8 mouse cellular contexts compared by ENCODE assay signal in genomic region chr1:73363549-73364299, GRCm38 (mm10).
DNase-seq lines count a peak whose midpoint lies in the region; ATAC-seq and TF ChIP-seq lines count a peak whose summit lies in the region.

No protein-coding gene starts in this region.

- H3K9me3 ChIP-seq in forebrain, embryonic 10.5 days = no peaks in the 10 kb centered on the region

- DNase-seq in left cerebral cortex, adult 8-10 months (ENCODE audit: low spot score in 2 of 2) = peak; percentile 3 to 10
- no peak for DNase-seq in left cerebral cortex, adult 2 months (ENCODE audit: extremely low spot score in 1 of 2, low spot score in 2 of 2)
- peak; percentile 50 for DNase-seq in forebrain, embryonic 10.5 days (ENCODE audit: extremely low spot score, low spot score)
- peak; percentile 38 to 50 for DNase-seq in heart, postnatal 36 days
- peak; percentile 62 to 73 for DNase-seq in kidney, postnatal 4 days
- DNase-seq in neural tube, embryonic 10.5 days (ENCODE audit: extremely low spot score, low spot score) = peak; percentile 80
- no peak for DNase-seq in spleen, postnatal 36 days (ENCODE audit: low spot score in 2 of 2)

- WGBS in forebrain, embryonic 10.5 days = 11% methylated on average over 7 of the region's 7 CpGs

- no peak for TF ChIP-seq CTCF in left cerebral cortex, adult 2 months (IDR thresholded peaks at IDR 0.05)

- no peaks in the 10 kb centered on the region for H3K27me3 ChIP-seq in forebrain, embryonic 10.5 days (ENCODE audit: poor library complexity, severe bottlenecking)

- H3K4me3 ChIP-seq in left cerebral cortex, adult 2 months = no peak overlapping the region
- peak overlapping the region; percentile 24; the same call in 1 of the 2 replicates for H3K4me3 ChIP-seq in forebrain, embryonic 10.5 days

- ATAC-seq in CD4-positive, CD25-positive, alpha-beta regulatory T cell, adult 4 months = no peak

- H3K4me1 ChIP-seq in forebrain, embryonic 10.5 days = peaks cover 39% of the 10 kb centered on the region

- intact Hi-C loops in left cerebral cortex, adult 2 months (cut with DNase I) = no loop called here
- intact Hi-C loops in heart, postnatal 36 days (cut with DNase I) = loop anchor here (10.0 kb wide), 1 partner anchor 249 kb away; no protein-coding TSS in a partner anchor

- no peaks in the 10 kb centered on the region for H3K36me3 ChIP-seq in forebrain, embryonic 10.5 days (replicated peaks)

- no peak overlapping the region for H3K27ac ChIP-seq in left cerebral cortex, adult 2 months
- H3K27ac ChIP-seq in forebrain, embryonic 10.5 days = peak overlapping the region; percentile 76

Comparison
In these comparisons a context has a peak if more than half of its experiments do, and no peak if none do; other contexts are left out.
1. DNase-seq: peak in left cerebral cortex, adult 8-10 months (2 of 2), forebrain, embryonic 10.5 days (single experiment), heart, postnatal 36 days (2 of 2), kidney, postnatal 4 days (2 of 2) and neural tube, embryonic 10.5 days (single experiment); none in left cerebral cortex, adult 2 months (0 of 2) and spleen, postnatal 36 days (0 of 2).